In the genomic region with DNA sequence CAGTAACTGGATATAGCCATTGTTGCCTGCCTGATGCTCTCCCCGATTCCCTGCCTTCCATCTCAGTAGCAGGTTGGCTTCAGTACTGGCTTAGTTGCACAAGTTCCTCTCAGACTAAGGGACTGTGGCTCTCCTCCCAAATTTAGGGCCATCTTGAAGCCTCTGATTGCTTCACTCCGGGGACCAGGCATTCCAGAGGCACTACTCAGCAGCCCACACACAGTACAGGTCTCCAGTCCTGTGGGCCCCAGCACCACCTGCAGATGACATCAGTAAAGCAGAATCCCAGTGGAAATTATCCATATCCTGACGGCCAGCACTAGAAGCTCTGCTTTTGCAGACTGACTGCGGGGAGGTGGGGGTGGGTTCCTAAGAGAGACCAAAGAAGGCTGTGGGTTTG, we compare ENCODE assay signal across 17 mouse cellular contexts. TPM values are rescaled to one million over a fixed set of nuclear protein-coding genes. Genes with fewer than 3 reads are reported as not detected.
DNase-seq lines count a peak whose midpoint lies in the region; ATAC-seq lines count a peak whose summit lies in the region.
"Had no signal": no experiment of that assay in that cellular context is flagged by ENCODE, and none has a peak within 500 bp of the region (broad histone marks: within the 10 kb centered on the region; RNA-seq: fewer than 3 reads in every experiment).

No protein-coding gene starts in this region.

- no peaks in the 10 kb centered on the region for H3K9me3 ChIP-seq in heart, embryonic 11.5 days (replicated peaks; ENCODE audit: control insufficient read depth, low read length)
- no peaks in the 10 kb centered on the region for H3K9me3 ChIP-seq in neural tube, embryonic 11.5 days (ENCODE audit: control insufficient read depth, low read length)
- H3K9me3 ChIP-seq: G1E; lung, embryonic 15.5 days; midbrain, embryonic 12.5 days had no signal

- no peaks in the 10 kb centered on the region for H3K4me1 ChIP-seq in heart, embryonic 11.5 days (ENCODE audit: control insufficient read depth, insufficient read depth, low read length)
- no peaks in the 10 kb centered on the region for H3K4me1 ChIP-seq in neural tube, embryonic 11.5 days (ENCODE audit: control insufficient read depth, insufficient read depth, low read length)
- H3K4me1 ChIP-seq: lung, embryonic 15.5 days; midbrain, embryonic 12.5 days had no signal

- H3K36me3 ChIP-seq in heart, embryonic 11.5 days (ENCODE audit: control insufficient read depth, insufficient read depth, low read length), result peaks cover 21% of the 10 kb centered on the region
- peaks cover 16% of the 10 kb centered on the region for H3K36me3 ChIP-seq in neural tube, embryonic 11.5 days (ENCODE audit: control insufficient read depth, insufficient read depth, low read length)

- no peak overlapping the region for H3K27ac ChIP-seq in heart, embryonic 11.5 days (ENCODE audit: low read depth, low read length)
- no peak overlapping the region for H3K27ac ChIP-seq in neural tube, embryonic 11.5 days (ENCODE audit: low read depth, low read length)
- H3K27ac ChIP-seq: layer of hippocampus, adult 2 months; left cerebral cortex, adult 2 months; lung, embryonic 15.5 days; midbrain, embryonic 12.5 days had no signal

- DNase-seq in heart, adult 18-20 months, result peak; percentile 56 to 78
- DNase-seq in neural tube, embryonic 11.5 days (ENCODE audit: low spot score), result peak; percentile 9
- no peak for DNase-seq in neural tube, embryonic 10.5 days (ENCODE audit: extremely low spot score, low spot score)
- DNase-seq in gastrocnemius, postnatal 25 days, result peak; percentile 79
- peak; percentile 82 for DNase-seq in skeletal muscle tissue, adult 2 months (ENCODE audit: low read depth, low spot score)
- no peak for DNase-seq in left cerebral cortex, postnatal 25 days (ENCODE audit: low spot score in 2 of 2)
- DNase-seq in spleen, adult 18-20 months, result no peak
- DNase-seq: adrenal gland, adult 8-10 months; cerebellum, adult 2 months; liver had no signal

- no peak for ATAC-seq in heart, embryonic 11.5 days (replicated peaks; ENCODE audit: insufficient number of reproducible peaks, low FRiP score, low TSS enrichment)
- no peak for ATAC-seq in neural tube, embryonic 11.5 days (ENCODE audit: insufficient read depth, low FRiP score, low TSS enrichment)
- ATAC-seq: forebrain, embryonic 14.5 days had no signal

- WGBS in heart, embryonic 11.5 days (ENCODE audit: insufficient replicate concordance), result 84% methylated on average over 4 of the region's 4 CpGs
- 79% methylated on average over 4 of the region's 4 CpGs for WGBS in neural tube, embryonic 11.5 days

- no peaks in the 10 kb centered on the region for H3K27me3 ChIP-seq in heart, embryonic 11.5 days (ENCODE audit: control insufficient read depth, insufficient read depth, low read length)
- no peaks in the 10 kb centered on the region for H3K27me3 ChIP-seq in neural tube, embryonic 11.5 days (ENCODE audit: control insufficient read depth, insufficient read depth, low read length)
- H3K27me3 ChIP-seq: lung, embryonic 15.5 days; midbrain, embryonic 12.5 days had no signal

- intact Hi-C loops in left cerebral cortex, postnatal 25 days (cut with DNase I), result no loop called here

- no peak overlapping the region for H3K4me3 ChIP-seq in heart, embryonic 11.5 days (ENCODE audit: low read depth, low read length)
- no peak overlapping the region for H3K4me3 ChIP-seq in neural tube, embryonic 11.5 days (ENCODE audit: low read depth, low read length)
- H3K4me3 ChIP-seq: layer of hippocampus, adult 2 months; left cerebral cortex, adult 2 months; lung, embryonic 15.5 days; midbrain, embryonic 12.5 days had no signal

- H3K9ac ChIP-seq in heart, embryonic 11.5 days (ENCODE audit: low read depth, low read length), result no peak overlapping the region
- H3K9ac ChIP-seq in neural tube, embryonic 11.5 days (ENCODE audit: low read length), result no peak overlapping the region
- H3K9ac ChIP-seq: lung, embryonic 15.5 days; midbrain, embryonic 12.5 days had no signal

- no peak overlapping the region for H3K4me2 ChIP-seq in heart, embryonic 11.5 days
- no peak overlapping the region for H3K4me2 ChIP-seq in neural tube, embryonic 11.5 days (ENCODE audit: low read depth)
- H3K4me2 ChIP-seq: lung, embryonic 15.5 days; midbrain, embryonic 12.5 days had no signal

RNA-seq across cellular contexts. Expression of gene Angptl7, which starts 10.4 kb away (rescaled TPM):
- 1 to 10 TPM; 1.2 to 2.0 TPM for total RNA-seq in heart, adult 18-20 months (2021)
- 2.9 TPM in 2 replicates for polyA plus RNA-seq in heart, embryonic 11.5 days (2014; fragmentation: Nextera tagmentation; extraction: Ambion mirVana)
- 0.31 and 0.32 TPM in 2 replicates for polyA plus RNA-seq in neural tube, embryonic 11.5 days (2014; fragmentation: Nextera tagmentation; extraction: Ambion mirVana)
- total RNA-seq in gastrocnemius, postnatal 25 days (2021), result 10 to 100 TPM in 1 of 2 experiments, 1 to 10 TPM in 1; 9.4 to 22.7 TPM
- total RNA-seq in left cerebral cortex, postnatal 25 days (2021), result under 1 TPM; 0.64 to 0.96 TPM
- polyA plus RNA-seq: G1E had no signal

RNA-seq across cellular contexts. Expression of gene Exosc10, which starts 47.5 kb away (rescaled TPM):
- total RNA-seq in heart, adult 18-20 months (2021), result 10 to 100 TPM; 33.7 to 39.3 TPM
- polyA plus RNA-seq in heart, embryonic 11.5 days (2014; fragmentation: Nextera tagmentation; extraction: Ambion mirVana), result 75.0 and 79.4 TPM in 2 replicates
- 102 and 108 TPM in 2 replicates for polyA plus RNA-seq in neural tube, embryonic 11.5 days (2014; fragmentation: Nextera tagmentation; extraction: Ambion mirVana)
- 10 to 100 TPM; 17.1 to 18.5 TPM for total RNA-seq in gastrocnemius, postnatal 25 days (2021)
- total RNA-seq in left cerebral cortex, postnatal 25 days (2021), result 10 to 100 TPM; 44.3 to 47.1 TPM

Comparison
In these comparisons a context has a peak if more than half of its experiments do, and no peak if none do; other contexts are left out.
1. DNase-seq: peak in heart, adult 18-20 months (2 of 2), neural tube, embryonic 11.5 days (single experiment), gastrocnemius, postnatal 25 days (single experiment) and skeletal muscle tissue, adult 2 months (single experiment); none in neural tube, embryonic 10.5 days (single experiment), left cerebral cortex, postnatal 25 days (0 of 2) and spleen, adult 18-20 months (0 of 2).